Mouse (Mus musculus) brown adipose tissue, adult 24 weeks (tissue): ENCODE data around the gene Dennd4b. TPM values are rescaled to one million over a fixed set of nuclear protein-coding genes. Genes with fewer than 3 reads are reported as not detected.

ENCODE experiments used
- H3K27ac ChIP-seq: fragments of 200-500 bp; replicated peaks from 2 replicates; pipeline ENCODE4 v1.5.1; 2012; ENCODE audit warnings: low read depth, mild to moderate bottlenecking, low read length
- H3K4me1 ChIP-seq: fragments of 200-500 bp; 2 replicates; pipeline ENCODE4 v1.6.1; 2012; ENCODE audit warnings: low read length, mixed read lengths; ENCODE audit not compliant: control insufficient read depth, insufficient read depth, insufficient read length
- H3K4me3 ChIP-seq: fragments of 200-500 bp; 2 replicates; pipeline ENCODE4 v1.5.1; 2012; ENCODE audit warnings: low read depth, mild to moderate bottlenecking, low read length, moderate library complexity; ENCODE audit not compliant: insufficient read depth
- polyA plus RNA-seq: library from polyadenylated mRNA; stranded (reverse); fragments of >200 nt; gene quantifications from 2 replicates; pipeline ENCODE4 v1.2.4, GENCODE M21; 2012; ENCODE audit not compliant: missing spikeins, insufficient read depth, insufficient read length

Dennd4b gene
- polyA plus RNA-seq = 2.2 and 3.7 TPM in 2 replicates

- H3K27ac ChIP-seq = peak within 1 kb of the TSS; percentile 98
- H3K4me3 ChIP-seq = peak within 1 kb of the TSS; percentile 77
- H3K4me1 ChIP-seq = peaks cover 6% of the 10 kb centered on the region
These were observed at the start of gene Dennd4b for GRCm38 (mm10) chr3:90265034-90265931. Dennd4b (plus strand) TSS chr3:90265185.

DNA sequence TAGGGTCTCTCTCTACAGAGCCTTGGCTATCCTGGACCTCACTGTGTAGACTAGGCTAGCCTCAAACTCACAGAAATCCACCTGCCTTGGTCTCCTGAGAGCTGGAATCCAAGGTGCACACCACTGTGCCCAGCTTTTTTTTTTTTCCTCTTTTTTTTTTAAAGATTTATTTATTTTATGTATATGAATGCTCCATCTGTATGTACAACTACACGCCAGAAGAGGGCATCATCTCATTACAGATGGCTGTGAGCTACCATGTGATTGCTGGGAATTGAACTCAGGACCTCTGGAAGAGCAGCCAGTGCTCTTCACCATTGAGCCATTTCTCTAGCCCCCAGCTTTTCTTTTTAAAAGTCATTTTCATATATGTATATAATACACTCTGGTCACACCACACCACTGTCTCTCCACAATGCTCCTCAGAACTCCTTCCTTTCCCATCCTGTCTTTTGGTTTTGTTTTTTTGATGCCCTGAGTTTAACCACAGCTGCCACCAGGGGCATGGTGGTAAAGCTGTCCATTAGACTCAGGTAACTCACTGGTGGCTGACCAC lies 49.1 kb upstream of the Dennd4b start:
- H3K27ac ChIP-seq = no peak overlapping the region

GRCm38 (mm10) chr3:90220088-90220487 lies 44.9 kb upstream of the Dennd4b start:
- peaks cover 4% of the 10 kb centered on the region; the same call in 1 of the 2 replicates for H3K4me1 ChIP-seq

More for the DNA sequence above, 49.1 kb upstream of the Dennd4b start:
- H3K4me1 ChIP-seq = peaks cover 4% of the 10 kb centered on the region; the same call in 1 of the 2 replicates
- no peak overlapping the region for H3K4me3 ChIP-seq

GRCm38 (mm10) chr3:90220531-90220951 lies 44.4 kb upstream of the Dennd4b start:
- Histone ChIP-seq H3K27ac (peak overlapping the region; percentile 78), H3K4me3 (peak overlapping the region; percentile 73)

More at GRCm38 (mm10) chr3:90220088-90220487, 44.9 kb upstream of the Dennd4b start:
- Histone ChIP-seq H3K4me3 (peak overlapping the region; percentile 73), H3K27ac (peak overlapping the region; percentile 78)

DNA sequence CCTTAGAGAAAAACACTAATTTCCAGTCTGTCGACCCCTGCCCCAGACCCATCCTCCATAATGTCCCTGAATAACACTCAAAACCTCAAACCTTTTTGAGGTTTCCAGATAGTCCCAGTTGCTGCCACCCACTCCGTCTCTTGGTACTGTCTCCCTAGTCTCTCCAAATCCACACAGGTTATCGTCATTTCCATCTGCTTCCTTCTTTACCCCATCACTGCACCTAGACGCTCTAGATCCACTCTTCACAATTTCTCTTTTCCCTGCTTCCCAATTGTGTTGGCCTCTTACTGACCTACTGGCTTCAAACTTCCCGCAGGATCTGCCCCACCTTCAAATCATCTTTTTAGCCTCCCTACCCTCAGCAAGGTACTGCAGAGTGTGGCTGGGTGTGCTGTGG lies 43.9 kb upstream of the Dennd4b start:
- peaks cover 4% of the 10 kb centered on the region; the same call in 1 of the 2 replicates for H3K4me1 ChIP-seq
- peak overlapping the region; percentile 73 for H3K4me3 ChIP-seq
- H3K27ac ChIP-seq = 0 out of 2 replicates have a peak overlapping the region, but pooled peaks have one; percentile 17

More at GRCm38 (mm10) chr3:90220531-90220951, 44.4 kb upstream of the Dennd4b start:
- H3K4me1 ChIP-seq = peaks cover 4% of the 10 kb centered on the region; the same call in 1 of the 2 replicates

DNA sequence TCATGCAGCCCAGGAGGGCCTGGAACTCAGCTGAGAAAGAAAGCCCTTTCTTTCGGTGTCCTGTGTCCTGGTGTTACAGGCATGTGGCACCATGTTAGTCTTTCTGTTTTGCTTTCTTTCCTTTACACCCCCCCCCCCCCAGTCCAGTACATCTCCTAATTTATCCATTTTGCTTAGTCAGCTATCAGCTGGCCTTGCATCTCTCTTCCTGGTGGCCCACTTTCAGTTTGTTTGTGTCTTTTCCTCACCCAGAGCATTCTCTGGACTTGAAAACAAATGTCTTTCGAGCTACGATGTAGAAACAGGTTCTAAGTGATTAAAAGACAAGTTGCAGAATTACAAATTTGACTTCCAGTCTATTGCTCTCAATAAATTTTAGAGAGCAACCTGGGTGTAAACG lies 42.5 kb upstream of the Dennd4b start:
- H3K27ac ChIP-seq = no peak overlapping the region
- peaks cover 4% of the 10 kb centered on the region; the same call in 1 of the 2 replicates for H3K4me1 ChIP-seq
- H3K4me3 ChIP-seq = no peak overlapping the region

DNA sequence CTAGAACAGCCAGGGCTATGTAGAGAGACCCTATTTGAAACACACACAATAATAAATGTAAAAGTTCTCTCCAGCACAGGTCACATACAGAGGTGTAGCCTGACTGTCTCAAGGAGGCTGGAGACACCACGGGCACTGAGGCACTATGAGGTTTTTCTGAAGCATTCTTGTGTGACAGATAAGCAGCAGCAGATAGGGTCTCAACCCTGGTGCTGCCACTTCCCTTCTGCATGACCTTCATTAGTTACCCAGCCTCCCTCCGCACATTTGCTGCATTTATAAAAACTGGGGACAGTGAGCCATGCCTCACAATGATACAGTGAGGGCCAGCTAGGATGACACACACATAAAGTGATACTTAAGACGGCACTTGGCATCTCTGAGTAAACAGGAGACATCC lies 42.0 kb upstream of the Dennd4b start:
- Histone ChIP-seq H3K4me1 (peaks cover 4% of the 10 kb centered on the region; the same call in 1 of the 2 replicates), H3K27ac (no peak overlapping the region), H3K4me3 (no peak overlapping the region)

GRCm38 (mm10) chr3:90224331-90224730 lies 40.7 kb upstream of the Dennd4b start:
- no peak overlapping the region for H3K27ac ChIP-seq
- peaks cover 4% of the 10 kb centered on the region; the same call in 1 of the 2 replicates for H3K4me1 ChIP-seq
- no peak overlapping the region for H3K4me3 ChIP-seq

DNA sequence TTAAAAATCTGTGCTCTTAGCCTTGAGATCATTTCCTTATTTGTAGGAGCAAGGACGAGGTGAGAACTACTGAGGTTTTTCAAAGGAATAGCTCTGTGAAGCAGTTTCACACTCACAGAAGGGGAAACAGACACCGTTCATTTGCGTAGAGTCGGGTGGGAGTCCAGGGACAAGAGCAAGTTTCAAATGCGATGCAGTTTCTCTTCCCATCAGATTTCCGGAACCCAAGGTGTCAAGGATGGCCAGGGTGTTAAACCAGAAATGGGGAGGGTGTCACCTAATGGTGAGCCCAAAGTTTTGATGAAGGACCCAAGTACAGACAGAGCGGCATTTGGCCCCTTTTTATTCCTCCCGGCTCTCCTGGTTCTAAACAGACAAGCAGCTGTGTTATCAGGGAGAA lies 33.9 kb upstream of the Dennd4b start:
- H3K4me3 ChIP-seq = peak overlapping the region; percentile 87
- H3K4me1 ChIP-seq = peaks cover 4% of the 10 kb centered on the region; the same call in 1 of the 2 replicates
- no peak overlapping the region; the same call in 1 of the 2 replicates for H3K27ac ChIP-seq

- Histone ChIP-seq H3K4me3 (peak within 1 kb of the TSS; percentile 87), H3K4me1 (peaks cover 4% of the 10 kb centered on the region; the same call in 1 of the 2 replicates), H3K27ac (peak within 1 kb of the TSS; percentile 66)
These were observed 33.3 kb upstream of the Dennd4b start, which contains the start of gene Jtb for GRCm38 (mm10) chr3:90231507-90232333. Jtb (plus strand) TSS chr3:90231597.

GRCm38 (mm10) chr3:90241251-90241650 lies 23.7 kb upstream of the Dennd4b start:
- no peak overlapping the region for H3K27ac ChIP-seq
- no peak overlapping the region for H3K4me3 ChIP-seq
- H3K4me1 ChIP-seq = peaks cover 4% of the 10 kb centered on the region; the same call in 1 of the 2 replicates

GRCm38 (mm10) chr3:90241669-90242358 lies 23.2 kb upstream of the Dennd4b start:
- H3K4me3 ChIP-seq = no peak overlapping the region
- H3K4me1 ChIP-seq = peaks cover 4% of the 10 kb centered on the region; the same call in 1 of the 2 replicates
- H3K27ac ChIP-seq = no peak overlapping the region

GRCm38 (mm10) chr3:90242984-90243775 lies 21.8 kb upstream of the Dennd4b start, which contains the start of gene Creb3l4:
Creb3l4 (minus strand) TSS chr3:90243512.
- no peak within 1 kb of the TSS for H3K27ac ChIP-seq
- H3K4me3 ChIP-seq = peak within 1 kb of the TSS; percentile 43
- H3K4me1 ChIP-seq = peaks cover 4% of the 10 kb centered on the region; the same call in 1 of the 2 replicates
